Mouse (Mus musculus) lung, postnatal 4 days (tissue): Measurements from ENCODE around the gene Cenpu.

Source experiments
- DNase-seq, 2 experiments: peaks; one replicate each; pipeline ENCODE4 v3.0.0; 2021

The Cenpu gene

DNA sequence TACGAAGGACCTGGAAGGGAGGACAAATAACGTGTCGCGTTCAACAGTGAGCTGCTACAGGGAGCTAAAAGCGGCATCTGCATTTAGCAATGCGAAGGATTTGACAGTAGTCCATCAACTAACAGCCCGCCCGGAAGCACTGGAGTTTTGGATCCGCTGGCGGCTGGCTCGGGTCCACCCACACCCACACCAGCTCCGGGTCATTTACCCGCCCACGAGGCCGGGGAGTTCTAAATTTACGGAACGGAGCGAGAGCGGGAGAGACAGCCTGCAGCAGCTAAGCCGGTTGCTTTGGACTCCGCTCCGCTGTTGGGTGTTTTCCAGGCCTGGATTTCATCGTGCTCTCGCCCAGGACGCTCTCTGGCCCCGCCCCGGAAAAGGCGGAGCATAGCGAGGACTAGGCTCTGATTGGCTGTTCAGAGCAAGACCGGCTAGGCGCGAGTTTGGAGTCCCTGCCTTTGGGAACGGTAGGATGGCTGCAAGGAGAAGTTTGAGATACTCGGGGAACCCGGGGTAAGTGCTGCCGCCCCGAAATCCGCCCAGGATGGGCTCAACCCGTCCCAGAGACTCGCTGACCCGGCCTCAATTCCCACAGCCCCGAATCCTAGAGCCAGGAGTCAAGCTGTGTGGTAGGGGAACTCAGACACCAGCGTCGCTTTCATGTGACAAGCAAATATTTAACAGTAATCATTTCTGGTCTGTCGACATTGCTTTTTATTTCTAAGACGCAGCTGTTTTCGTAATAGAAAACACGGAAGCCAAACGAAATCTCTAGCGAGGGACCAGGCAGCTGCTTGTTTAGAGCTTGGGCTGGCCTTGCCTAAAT lies at the start of gene Cenpu:
Cenpu (plus strand) TSS at position 414 of the 826 bp plus-strand sequence.
- DNase-seq: peak; percentile 100

DNA sequence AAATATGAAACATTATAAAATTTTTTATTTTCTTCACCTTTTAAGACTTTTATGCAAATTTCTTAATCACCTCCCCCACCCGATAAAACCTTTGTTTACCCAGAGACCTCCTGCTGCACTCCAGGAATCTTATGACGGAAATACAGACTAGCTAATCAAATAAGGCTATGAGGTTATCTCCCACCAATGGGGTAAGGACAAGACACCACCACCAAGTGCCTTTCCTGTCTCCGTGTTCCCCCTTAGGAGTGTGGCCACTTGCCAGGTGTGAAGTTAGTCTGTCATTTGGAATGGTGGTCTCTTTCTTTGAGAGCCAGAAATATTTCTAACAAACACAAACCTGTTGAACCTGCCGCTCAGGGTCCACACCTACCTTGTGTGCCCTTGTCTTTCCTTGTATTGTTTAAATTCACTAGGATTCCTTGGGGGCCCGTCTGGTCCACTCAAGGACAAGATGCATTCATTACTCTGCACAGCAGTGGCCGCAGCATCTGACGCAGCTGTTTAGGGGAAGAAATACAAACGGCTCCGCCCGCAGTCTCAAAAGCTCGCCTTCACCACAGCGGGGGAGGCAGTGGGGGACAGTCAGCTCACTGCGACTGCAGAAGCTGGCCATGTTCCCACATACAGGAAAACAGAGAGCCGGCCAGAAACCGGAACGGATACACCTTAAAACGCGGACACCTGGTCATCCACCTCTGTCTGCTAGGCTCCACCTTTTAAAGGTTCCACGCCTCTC lies 49.3 kb upstream of the Cenpu start:
- no peak for DNase-seq

DNA sequence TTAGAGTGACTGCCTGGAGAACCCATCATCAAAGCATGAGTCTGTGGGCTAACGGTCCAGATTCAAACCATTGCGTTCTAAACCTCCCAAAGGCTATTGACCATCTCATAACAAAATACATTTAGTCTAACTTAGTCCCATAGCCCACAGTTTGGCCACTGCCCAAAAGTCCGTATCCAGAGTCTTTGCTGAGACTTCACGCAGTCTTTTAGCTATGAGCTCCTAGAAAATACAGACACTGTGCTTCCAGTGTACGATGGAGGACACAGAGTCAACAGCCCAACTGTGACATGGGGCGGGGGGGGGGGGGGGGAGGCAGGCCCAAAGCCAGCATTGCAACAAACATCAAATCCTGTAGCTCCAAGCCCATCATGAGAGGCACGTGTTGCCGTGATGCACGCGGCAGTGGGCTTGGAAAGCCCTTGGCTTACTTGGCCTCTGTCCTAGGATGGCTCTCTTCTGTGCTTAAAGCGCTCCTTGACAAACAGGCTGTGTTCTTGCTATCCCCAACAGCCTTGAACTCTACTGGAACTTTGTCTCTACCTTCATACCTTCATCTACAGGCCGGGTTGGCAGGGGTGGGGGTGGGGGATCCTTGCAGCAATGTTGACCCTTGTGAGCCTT lies 48.6 kb upstream of the Cenpu start:
- no peak for DNase-seq

DNA sequence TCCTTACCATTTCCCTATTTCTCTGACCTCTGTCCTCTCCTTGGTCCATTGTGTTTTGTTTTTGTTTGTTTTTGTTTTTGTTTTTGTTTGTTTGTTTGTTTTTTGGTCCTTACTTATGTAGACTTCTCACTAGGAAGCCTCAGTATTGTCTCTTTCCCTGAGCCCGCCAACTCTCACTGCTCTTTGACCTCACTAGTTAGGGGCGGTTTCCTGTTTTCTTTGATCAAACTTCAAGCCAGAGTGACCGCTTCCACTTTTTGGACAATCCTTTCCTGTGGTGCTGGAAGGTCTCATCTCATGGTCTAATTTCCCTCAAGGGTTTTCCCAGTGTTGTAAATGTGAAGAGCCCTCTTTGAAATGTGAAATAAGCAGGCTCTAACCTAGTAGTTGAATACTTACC lies 47.6 kb upstream of the Cenpu start:
- no peak for DNase-seq

DNA sequence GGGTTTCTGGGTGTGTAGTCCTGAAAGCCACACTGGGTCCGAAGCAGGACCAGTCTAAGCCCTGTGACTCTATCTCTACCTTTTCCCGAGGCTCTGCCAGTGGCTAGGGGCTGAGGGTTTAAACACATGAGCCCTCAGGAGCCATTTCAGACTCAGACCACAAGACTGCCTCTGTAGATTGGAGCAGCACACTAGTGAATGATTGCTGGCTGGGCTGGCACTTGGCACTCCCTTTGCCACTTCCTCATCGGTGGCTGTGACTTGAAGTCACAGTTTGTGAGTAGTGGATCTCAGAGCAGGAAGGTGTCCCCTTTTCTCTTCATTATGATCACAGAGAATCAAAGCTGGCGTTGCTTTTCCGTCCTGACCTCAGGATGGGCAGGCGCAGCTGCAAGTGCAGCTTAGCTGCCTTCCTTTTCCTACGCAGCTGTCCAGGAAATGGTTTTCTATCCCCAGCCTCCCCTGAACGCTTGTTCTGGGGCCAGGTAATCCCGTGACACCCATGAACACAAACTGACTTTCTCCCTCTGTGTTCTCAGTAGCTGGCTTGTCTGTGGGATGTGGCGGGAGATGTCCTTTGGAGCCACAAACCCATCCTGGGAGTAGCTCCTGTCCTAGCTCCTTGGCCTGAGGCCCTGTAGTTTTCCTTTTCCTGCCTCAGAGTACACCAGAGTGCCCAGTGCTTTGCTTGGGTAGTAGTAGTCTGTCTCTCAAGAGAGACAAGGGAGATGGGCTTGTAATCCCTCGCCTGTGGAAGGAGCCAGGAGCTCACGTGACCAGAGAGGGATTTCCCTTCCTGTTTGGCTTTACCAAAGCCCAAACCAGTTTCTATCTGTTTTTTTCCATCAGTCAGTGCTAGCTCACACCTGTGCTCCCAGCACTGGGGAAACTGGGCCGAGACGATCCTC lies 43.1 kb upstream of the Cenpu start:
- peak in 1 of 2 experiments; percentile 26 for DNase-seq

DNA sequence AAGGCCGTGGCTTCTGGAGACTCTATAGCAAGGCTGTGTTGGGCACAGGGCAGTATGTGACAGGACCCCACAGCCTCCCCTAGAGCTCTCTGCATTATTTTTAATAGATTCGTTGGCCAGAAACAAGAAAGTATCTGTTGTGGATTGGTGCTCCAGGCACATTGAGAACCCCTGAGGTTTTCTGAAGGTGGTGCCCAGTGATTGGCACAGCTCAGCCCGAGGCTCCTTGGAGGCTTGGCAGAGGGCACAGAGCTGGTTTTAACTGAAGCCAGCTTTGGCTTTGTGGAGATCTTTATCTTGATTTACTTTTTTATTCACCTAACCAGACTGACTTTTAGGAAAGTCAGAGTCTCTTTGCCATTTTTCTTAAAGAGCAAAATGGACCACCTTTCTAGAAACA lies 42.4 kb upstream of the Cenpu start:
- DNase-seq: no peak

DNA sequence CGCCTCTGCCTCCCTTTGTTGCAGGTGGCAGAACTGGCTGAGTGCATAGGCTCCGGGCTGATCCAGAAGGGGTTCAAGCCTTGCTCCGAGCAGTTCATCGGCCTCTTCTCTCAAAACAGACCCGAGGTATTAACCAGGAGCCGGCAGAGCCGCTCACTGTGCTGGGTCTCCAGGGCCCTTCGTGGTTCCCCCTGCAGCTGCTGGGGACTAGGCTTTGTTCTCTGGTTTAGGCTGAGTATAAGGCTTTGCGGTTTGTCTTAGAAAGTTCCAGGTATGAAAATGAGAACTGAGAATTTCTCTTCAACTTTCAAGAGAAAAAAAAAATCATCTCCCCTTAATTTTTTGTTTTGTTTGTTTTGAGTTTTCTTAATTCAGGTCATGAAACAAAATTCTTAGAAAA lies 40.5 kb upstream of the Cenpu start:
- no peak for DNase-seq

DNA sequence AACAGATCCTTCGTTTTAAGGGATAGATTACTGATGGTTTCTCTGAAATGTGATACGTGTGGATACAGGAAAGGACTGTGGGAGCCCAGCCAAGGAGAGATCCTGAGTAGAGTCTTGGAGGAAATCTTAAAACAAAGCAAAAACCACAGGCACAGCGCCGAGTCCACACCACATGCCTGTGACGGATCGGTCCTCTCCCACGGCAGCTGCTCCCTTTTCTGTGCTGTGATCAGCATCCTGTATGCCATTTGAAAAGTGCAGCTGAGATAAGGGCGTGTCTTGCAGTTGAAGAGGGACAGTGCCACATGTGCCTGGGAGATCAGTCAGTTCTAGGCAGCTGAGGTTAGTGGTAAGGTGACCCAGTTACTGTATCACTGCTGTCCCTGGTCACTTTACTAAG lies 39.3 kb upstream of the Cenpu start:
- DNase-seq: peak in 1 of 2 experiments; percentile 27

DNA sequence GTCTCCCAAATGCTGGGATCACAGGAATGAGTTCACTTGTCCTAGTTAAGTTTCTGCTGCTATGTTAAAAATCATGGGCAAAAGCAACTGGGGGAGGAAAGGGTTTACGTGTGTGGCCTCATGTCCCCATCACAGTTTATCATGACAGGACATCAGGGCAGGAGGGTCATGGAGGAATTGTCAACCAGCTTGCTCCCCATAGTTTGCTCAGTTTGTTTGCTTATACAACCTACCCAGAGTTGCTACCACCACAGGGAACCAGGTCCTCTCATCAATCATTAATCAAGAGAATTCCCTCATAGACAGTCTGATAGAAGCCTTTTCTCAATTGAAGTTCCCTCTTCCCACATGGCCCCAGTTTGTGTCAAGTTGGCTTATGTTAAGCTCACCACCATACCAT lies 37.8 kb upstream of the Cenpu start:
- DNase-seq: no peak

DNA sequence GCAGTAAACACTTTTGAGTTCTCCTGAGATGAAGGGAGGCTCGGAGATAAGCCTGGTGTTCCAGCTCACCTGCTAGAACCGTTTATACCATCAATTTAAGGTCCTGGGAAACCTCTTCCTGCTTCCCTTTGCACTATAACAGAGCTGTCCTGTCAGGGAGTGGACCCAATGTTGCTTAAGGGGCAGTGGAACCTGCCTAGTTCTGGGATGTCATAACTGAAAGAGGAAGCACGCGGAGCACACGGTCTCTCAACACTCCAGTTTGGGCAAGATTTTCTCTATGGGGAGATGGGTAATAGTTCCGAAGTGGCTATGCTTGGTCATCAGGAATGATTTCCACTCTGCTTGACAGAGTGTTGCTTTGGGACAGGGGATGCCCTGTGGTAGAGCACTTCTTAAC lies 31.2 kb upstream of the Cenpu start:
- DNase-seq: no peak

DNA sequence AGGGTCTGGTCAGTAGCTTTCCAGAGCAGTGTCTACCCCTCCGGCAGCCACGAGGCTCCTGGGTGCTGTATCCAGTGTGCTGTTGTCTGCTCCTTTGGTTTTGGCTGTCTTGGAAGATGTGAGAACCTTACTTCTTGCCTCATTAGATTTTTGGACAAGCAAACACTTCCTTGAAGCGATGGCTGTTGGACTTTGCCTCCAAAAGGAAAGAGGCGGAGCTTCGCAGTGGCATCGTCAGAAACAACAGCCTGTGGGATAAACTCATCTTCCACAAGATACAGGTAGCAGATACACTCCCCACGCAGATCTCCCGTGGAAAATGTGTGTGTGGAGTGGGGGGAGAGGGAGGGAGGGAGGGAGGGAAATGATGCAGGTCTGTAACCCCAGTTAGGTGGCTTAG lies 25.7 kb upstream of the Cenpu start:
- no peak for DNase-seq

DNA sequence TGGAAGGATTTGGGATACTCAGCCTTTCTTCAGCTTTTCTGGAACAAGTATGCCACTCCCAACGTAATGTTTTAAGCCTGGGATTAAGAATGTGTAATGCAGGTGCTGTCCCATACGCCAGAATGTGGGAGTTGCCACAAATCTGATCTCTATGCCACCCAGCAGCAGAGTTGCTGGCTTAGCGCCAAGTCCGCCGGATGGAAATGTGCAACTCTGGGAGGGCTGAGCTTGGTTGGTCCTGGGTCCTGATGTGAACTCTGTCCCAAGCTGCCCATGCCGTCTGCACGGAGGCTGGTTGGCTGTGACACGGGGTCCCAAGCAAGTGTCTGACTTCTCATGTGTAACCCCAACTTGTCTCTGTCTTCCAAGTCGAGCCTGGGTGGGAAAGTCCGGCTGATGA lies 25.0 kb upstream of the Cenpu start:
- DNase-seq: no peak

DNA sequence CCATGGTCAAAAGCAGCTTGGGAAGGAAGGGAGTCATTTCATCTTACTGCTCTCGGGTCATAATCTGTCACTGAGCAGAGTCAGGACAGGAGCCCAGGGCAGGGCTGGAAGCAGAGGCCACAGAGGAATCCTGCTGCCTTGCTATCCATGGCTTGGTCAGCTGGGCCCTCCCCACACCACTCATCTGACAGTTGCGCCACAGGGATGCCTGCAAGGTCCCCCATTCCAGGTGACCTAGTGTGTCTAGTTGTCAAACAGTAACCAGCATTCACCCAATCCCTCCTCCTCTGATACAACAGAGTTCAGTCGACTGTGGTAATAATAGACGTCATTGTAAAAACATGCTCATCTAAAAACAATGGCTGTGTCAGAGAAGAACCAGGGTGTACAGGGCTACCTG lies 22.3 kb upstream of the Cenpu start:
- no peak for DNase-seq

DNA sequence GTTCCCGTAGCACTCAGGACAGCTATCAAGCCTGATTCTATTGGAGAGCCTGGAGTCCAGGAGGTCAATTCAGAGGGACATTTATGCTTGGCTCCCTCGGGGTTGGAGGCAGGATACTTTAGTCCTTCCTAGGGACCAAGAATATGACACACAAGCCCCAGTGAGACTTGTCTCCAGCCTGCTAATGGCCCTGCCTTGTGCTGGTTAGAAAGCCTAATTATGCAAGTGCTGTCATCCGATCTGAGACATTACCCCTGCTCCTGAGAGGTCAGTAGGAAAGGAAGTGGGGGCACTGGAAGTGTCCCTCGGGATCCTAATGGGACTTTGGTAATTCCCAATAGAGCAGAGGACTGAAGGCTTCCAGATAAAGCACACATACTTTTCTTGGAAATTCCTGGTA lies 21.3 kb upstream of the Cenpu start:
- DNase-seq: no peak

DNA sequence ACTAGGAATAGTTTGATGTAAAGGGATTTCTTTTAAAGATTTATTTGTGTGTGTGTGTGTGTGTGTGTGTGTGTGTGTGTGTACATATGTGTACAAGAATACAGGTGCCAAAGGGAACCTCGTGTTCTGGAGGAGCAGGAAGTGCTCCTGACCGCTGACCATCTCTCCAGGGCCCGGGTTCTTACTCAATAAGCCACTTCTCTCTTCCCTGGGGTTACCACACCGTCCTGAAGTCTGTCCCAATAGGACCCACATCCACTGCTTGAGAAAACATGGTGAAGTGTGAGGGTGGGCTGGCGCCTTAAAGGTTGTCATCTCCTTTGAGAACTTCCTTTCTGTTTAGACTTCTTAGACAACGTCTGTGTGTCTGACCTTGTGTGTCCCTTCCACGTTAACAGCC lies 17.9 kb upstream of the Cenpu start:
- peak in 1 of 2 experiments; percentile 27 for DNase-seq

DNA sequence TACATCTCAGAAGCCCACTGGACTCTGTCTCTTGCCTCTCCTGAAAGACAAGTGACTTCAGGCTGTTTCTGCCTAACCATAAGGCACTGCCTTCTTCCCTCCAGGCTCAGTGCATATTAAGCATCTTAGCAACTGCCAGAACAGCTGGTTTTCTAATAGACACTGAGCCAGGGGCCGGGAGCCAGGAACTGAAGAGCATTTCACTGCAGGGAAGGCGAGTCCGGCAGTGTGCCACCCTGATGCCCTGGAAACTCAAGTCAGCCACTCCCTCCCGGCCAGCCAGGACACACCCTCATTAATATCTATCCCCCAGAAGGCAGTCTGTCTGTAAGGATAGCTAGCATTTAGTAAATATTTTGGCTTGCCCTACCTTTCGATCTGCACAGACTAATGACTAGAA lies 12.1 kb upstream of the Cenpu start:
- peak; percentile 43 to 68 for DNase-seq

DNA sequence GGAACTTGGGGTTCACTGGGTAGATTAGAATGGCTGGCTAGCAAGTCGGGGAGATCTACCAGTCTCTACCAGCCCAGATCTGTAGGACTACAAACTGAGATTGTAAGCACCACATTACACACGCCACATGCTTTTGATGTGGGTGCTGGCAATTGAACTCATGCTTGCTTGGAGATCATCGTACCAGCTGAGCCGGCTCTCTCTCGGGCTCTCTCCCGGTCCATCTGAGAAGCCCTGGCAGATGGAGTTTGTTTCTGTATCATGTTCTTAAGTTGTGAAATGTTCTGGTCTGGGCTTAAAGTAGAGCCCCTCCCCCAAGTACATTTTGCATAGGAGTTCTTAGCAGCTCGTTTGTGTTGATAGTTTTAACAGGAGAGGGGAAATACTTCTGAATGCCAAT lies 8.6 kb upstream of the Cenpu start:
- DNase-seq: peak; percentile 21 to 69

DNA sequence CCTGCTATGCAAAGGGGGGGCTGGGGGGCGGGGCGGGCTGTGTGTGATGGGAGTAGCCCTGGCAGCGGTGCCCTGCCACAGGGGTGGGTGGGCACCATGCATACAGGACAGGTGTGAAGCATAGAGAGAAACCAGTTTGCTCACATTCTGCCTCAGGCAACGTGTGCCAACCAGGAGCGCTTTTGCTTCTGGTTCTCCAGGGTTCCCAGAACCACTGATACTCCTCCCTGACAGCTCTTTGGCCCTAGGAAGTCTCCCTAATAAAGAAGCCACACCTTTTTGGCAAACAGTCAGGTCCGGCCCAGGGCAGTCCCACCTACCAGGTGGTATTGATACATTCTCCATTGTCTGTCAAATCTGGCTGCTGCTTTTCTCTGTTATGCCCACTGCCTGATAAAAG lies 8.2 kb upstream of the Cenpu start:
- DNase-seq: peak in 1 of 2 experiments; percentile 40

DNA sequence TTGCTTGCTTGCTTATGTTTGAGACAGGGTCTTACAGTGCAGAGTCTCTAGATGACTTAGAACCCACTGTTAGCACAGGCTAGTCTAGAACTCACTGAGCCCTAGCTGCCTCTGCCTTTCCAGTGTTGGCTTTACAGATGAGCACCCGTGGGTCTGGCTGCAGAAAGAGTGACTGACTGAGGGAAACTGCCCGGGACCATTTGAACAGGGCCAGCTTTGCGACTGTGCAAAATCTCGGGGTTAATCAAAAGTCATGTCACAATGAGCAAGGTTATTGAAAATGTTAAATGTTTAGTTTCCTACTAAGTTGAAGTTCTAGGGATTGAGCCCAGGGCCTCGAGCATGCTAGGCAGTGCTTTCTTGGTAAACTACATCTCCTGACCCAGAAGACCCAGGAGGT lies 6.0 kb upstream of the Cenpu start:
- DNase-seq: no peak

DNA sequence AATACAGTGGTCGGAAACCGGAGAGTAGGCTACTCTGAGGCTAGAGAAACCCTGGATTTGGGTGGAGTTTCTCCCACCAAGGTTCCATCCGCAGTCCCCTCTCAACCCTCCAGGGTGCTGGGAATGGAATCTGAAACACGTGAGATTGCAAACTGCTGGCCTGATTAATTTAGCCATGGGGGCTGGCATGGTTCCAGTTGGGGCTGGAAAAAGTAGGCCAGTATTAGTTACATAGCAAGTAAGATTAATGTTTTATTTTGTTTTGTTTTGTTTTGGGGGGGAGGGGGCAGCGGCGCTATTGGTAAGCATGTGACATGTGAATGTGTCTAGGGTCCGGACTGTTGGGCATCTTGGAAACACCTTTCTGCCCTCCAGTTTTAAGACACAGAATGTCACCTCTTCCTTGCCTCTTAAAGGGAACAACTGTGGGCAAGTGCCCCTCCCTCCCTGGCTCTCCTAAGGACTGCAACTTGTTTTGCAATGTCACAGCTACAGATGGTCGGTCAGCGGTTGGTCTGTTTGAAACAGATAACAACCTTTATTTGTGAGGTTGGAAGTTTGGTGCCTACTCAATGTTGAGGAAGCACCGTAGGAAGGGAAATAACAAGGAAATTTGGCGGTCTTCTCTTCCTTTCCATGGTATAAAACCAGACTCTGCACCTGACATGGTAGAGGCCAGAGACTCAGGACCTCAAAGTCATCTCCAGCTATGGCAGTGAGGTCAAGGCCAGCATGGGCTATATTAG lies 5.2 kb upstream of the Cenpu start:
- DNase-seq: peak; percentile 40 to 56

DNA sequence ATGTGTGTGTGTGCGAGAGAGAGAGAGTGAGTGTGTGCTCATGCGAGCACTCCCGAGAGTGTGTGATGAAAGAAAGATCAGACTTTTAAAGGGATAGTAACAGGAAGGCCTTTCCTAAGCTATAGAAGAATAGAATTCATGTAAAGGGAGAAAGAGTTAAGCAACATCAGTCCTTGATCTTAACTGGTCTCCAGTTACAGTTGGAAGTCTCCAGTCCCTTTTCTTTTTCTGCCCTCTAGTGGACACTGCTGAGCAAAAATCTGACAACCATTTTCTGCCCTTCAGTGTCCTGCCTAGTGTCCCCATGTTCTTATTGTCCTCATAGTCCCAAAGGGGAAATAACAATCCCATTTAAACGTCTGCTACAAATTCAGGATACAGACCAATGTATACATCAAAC lies 4.6 kb upstream of the Cenpu start:
- peak in 1 of 2 experiments; percentile 72 for DNase-seq

DNA sequence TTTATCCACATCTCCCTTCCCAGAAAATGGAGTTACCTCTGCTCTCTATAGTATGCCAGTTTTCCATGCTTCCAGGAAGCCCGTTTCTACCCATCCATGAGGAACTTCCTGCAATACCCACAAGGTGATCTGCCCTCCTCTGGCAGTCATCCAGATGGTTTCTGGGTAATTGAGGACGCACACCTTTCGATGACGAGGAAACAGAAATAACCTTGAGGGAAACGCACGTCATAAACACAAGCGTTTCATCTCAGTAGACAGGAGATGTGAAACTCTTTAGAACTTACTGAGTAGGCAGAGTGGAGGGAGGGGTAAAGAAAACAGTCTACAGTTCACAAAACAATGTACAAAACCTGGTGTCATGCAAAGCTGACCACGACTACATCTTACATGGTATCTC lies 1.8 kb upstream of the Cenpu start:
- no peak for DNase-seq
